Mouse (Mus musculus) brown adipose tissue, adult 24 weeks (tissue): ENCODE results near the gene Crocc. TPM values are rescaled to one million over a fixed set of nuclear protein-coding genes. Genes with fewer than 3 reads are reported as not detected.

ENCODE experiments used
- H3K27ac ChIP-seq: fragments of 200-500 bp; replicated peaks from 2 replicates; pipeline ENCODE4 v1.5.1; 2012; ENCODE audit warnings: low read depth, mild to moderate bottlenecking, low read length
- H3K4me1 ChIP-seq: fragments of 200-500 bp; 2 replicates; pipeline ENCODE4 v1.6.1; 2012; ENCODE audit warnings: low read length, mixed read lengths; ENCODE audit not compliant: control insufficient read depth, insufficient read depth, insufficient read length
- H3K4me3 ChIP-seq: fragments of 200-500 bp; 2 replicates; pipeline ENCODE4 v1.5.1; 2012; ENCODE audit warnings: low read depth, mild to moderate bottlenecking, low read length, moderate library complexity; ENCODE audit not compliant: insufficient read depth
- polyA plus RNA-seq: library from polyadenylated mRNA; stranded (reverse); fragments of >200 nt; gene quantifications from 2 replicates; pipeline ENCODE4 v1.2.4, GENCODE M21; 2012; ENCODE audit not compliant: missing spikeins, insufficient read depth, insufficient read length

Crocc gene
- polyA plus RNA-seq, 1 experiment: 1.4 TPM

- Histone ChIP-seq H3K27ac (no peak overlapping the region), H3K4me3 (no peak overlapping the region), H3K4me1 (no peaks in the 10 kb centered on the region)
Measured at GRCm38 (mm10) chr4:140971691-140972090, 88.7 kb downstream of the Crocc start.

DNA sequence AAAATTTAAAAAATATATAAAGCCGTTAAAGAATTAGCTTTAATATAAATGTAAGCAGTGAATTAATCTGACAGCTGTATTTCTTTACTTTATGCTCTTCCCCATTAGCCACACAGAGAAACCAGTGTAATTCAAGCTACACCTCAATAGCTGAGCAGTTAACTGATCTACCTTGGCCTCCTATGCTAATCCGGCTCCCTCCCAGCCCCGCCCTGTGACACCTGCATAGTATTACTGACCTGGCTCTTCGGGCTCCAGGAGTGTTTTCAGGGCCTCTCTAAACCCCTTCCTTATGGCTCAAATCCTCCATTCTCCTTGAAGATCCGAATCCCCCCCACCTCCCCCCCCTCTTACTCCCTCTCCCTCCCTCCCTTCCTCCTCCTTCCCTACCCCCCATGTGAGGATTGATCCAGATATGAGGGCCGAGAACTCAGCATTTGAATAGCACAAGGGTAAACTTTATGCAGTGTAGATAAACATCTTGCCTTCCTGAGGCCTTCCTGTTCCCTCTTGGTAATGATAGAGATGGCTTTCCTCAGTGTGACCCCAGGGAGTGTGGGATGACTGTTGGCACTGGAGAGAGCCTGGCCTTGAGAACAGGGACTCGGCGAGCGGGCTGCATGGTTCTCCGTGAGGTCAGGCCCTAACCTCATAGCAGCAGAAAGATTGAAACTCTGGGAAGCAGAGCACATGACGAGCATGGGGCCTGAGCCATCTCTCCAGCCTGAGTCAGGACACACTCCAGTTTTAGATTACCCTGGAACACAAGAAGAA is 92.8 kb downstream of the Crocc start:
- peaks cover 3% of the 10 kb centered on the region; the same call in 1 of the 2 replicates for H3K4me1 ChIP-seq
- no peak overlapping the region for H3K27ac ChIP-seq
- H3K4me3 ChIP-seq: no peak overlapping the region

Other genes with a start within 250 kb of the Crocc start
- gene Padi3, start 249.9 kb downstream of the Crocc start, polyA plus RNA-seq: not detected in 2 replicates
- gene Padi1, start 214.8 kb downstream of the Crocc start, polyA plus RNA-seq: not detected in 2 replicates
- 1.6 and 2.5 TPM in 2 replicates for gene Padi2, start 154.2 kb downstream of the Crocc start, polyA plus RNA-seq
- 2,044 and 2,390 TPM in 2 replicates for gene Sdhb, start 99.3 kb downstream of the Crocc start, polyA plus RNA-seq
- 6.7 and 6.8 TPM in 2 replicates for gene Atp13a2, start 73.7 kb downstream of the Crocc start, polyA plus RNA-seq
- gene Mfap2, start 50.1 kb downstream of the Crocc start, polyA plus RNA-seq: 1.4 and 3.0 TPM in 2 replicates
- 24.2 and 29.4 TPM in 2 replicates for gene Necap2, start 17.8 kb upstream of the Crocc start, polyA plus RNA-seq
- gene Spata21, start 27.8 kb upstream of the Crocc start, polyA plus RNA-seq: not detected in 2 replicates
- 52.2 and 85.4 TPM in 2 replicates for gene Szrd1, start 79.2 kb upstream of the Crocc start, polyA plus RNA-seq
- gene Fbxo42, start 87.4 kb upstream of the Crocc start, polyA plus RNA-seq: 4.4 and 5.3 TPM in 2 replicates
- gene Rsg1, start 153.4 kb upstream of the Crocc start, polyA plus RNA-seq: not detected in 2 replicates
- 3.2 and 3.6 TPM in 2 replicates for gene Arhgef19, start 178.9 kb upstream of the Crocc start, polyA plus RNA-seq
- gene Epha2, start 240.7 kb upstream of the Crocc start, polyA plus RNA-seq: 1.6 and 1.7 TPM in 2 replicates